Mouse (Mus musculus): ENCODE measurements around the gene Ncor2. TPM values are rescaled to one million over a fixed set of nuclear protein-coding genes. Genes with fewer than 3 reads are reported as not detected.

The Ncor2 gene
- polyA plus RNA-seq, 1 experiment from 2014 or later = 11.1 TPM

DNA sequence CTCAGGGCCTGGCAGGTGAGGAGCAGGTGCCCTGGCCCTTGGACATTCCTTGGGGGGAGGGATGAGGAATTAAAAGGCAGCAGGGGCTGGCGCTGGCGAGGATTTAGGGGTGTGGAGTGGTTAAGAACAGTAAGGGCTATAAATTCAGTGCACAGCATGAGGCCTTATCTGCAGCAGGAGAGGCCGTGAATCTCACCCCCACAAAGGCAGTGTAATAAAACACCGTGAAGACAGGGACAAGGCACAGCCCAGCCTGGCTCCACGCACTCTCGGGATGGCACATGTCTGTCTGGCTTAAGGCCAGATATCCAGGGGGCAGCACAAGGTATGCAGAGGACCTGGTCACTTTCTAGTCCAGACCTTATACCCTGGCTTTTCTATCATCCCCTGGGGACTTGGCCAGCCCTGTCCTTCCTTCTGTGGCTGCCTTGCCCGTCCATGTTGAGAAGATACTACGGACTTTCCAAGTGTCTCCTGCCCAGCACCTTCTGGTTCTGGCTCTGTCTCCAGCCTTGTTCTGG, 93.9 kb downstream of the Ncor2 start:
- H3K4me1 ChIP-seq (replicated peaks; ENCODE audit: control insufficient read depth, insufficient read depth) = peaks cover 14% of the 10 kb centered on the region
- H3K9me3 ChIP-seq (ENCODE audit: control insufficient read depth, low read length) = no peaks in the 10 kb centered on the region
- H3K27me3 ChIP-seq (ENCODE audit: control insufficient read depth, insufficient read depth, low read length) = no peaks in the 10 kb centered on the region
- TF ChIP-seq CTCF (IDR thresholded peaks at IDR 0.05; ENCODE audit: low read depth) = no peak
- TF ChIP-seq EP300 (optimal IDR thresholded peaks at IDR 0.05) = no peak
- DNase-seq (ENCODE audit: low spot score) (no peak), ATAC-seq (ENCODE audit: low FRiP score, low TSS enrichment) (no peak)
- no peak overlapping the region for H3K4me2 ChIP-seq (replicated peaks; ENCODE audit: low read depth)
- peaks cover 50% of the 10 kb centered on the region for H3K36me3 ChIP-seq (ENCODE audit: control insufficient read depth, insufficient read depth, low read length)
- WGBS = 75% methylated on average over 8 of the region's 8 CpGs
- H3K4me3 ChIP-seq (ENCODE audit: low read depth, low read length) = no peak overlapping the region
- H3K27ac ChIP-seq (replicated peaks) = no peak overlapping the region
- H3K9ac ChIP-seq (ENCODE audit: low read length) = no peak overlapping the region

DNA sequence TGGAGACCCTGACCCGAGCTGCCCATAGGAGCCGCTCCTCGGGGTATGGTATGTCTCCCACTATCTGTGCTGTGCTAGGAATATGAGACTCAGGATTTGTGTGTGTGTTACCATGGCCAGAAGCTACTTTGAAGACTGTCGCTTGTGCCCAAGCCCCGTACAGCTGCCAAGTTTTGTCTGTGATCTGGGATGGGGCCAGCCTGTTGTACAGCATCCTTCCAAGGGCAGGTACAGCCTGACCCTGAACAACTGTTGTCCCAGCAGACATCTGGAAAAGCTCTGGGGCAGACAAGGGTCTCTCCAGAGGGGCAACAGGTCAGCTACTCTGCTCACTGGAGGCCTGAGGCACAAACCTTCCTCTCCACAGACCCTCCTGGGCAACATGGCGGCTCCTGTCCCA, 95.3 kb downstream of the Ncor2 start:
- H3K4me2 ChIP-seq (replicated peaks; ENCODE audit: low read depth) = no peak overlapping the region
- H3K4me3 ChIP-seq (ENCODE audit: low read depth, low read length) = no peak overlapping the region
- no peak overlapping the region for H3K9ac ChIP-seq (ENCODE audit: low read length)
- no peaks in the 10 kb centered on the region for H3K9me3 ChIP-seq (ENCODE audit: control insufficient read depth, low read length)
- H3K27ac ChIP-seq (replicated peaks) = no peak overlapping the region
- peaks cover 41% of the 10 kb centered on the region for H3K36me3 ChIP-seq (ENCODE audit: control insufficient read depth, insufficient read depth, low read length)
- 88% methylated on average over 6 of the region's 6 CpGs for WGBS
- H3K4me1 ChIP-seq (replicated peaks; ENCODE audit: control insufficient read depth, insufficient read depth) = peaks cover 15% of the 10 kb centered on the region
- DNase-seq (ENCODE audit: low spot score) (no peak), ATAC-seq (ENCODE audit: low FRiP score, low TSS enrichment) (no peak)
- TF ChIP-seq CTCF (IDR thresholded peaks at IDR 0.05; ENCODE audit: low read depth) (no peak), EP300 (optimal IDR thresholded peaks at IDR 0.05) (no peak)
- no peaks in the 10 kb centered on the region for H3K27me3 ChIP-seq (ENCODE audit: control insufficient read depth, insufficient read depth, low read length)

DNA sequence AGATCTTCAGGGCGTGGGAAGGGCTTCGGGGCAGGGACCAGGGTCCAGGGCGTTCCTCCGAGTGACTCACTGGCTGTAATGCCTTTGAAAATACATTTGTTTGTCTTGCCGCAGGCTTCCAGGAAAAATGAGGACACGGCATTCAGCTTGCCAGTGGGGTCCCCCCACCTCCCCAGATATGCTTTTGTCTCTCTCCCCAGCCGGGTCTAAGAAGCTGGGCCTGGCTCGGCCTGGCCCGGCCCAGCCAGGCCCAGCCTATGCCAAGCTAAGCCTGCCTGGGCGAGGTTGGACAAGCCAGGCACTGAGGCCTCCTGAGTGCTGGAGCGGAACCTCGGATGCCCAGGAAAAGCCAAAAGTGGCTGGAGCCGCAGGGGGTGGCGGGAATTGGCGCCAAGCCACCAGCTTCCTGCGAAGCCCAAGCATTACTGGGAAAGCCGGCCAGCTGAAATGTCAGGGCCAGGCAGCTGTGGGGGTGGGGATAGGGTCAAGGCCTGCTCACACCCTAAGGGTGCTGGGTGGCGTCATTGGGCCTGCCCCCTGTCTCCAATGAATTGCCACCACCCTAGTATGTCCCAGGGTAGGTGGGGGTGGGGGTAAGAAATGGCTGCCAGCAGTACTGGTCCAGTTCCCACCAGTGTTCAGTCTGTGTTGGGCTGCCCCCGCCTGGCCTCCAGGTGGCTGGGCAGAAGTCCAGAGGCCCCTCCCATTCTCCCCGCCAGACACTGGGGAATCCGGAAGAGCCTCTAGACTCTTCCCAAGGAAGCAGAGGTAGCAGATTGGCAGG, 97.5 kb downstream of the Ncor2 start:
- H3K9me3 ChIP-seq (ENCODE audit: control insufficient read depth, low read length) = no peaks in the 10 kb centered on the region
- peak overlapping the region; percentile 35; the same call in 1 of the 2 replicates for H3K9ac ChIP-seq (ENCODE audit: low read length)
- H3K4me2 ChIP-seq (replicated peaks; ENCODE audit: low read depth) = peak overlapping the region; percentile 20
- ATAC-seq (ENCODE audit: low FRiP score, low TSS enrichment) (peak; percentile 92), DNase-seq (ENCODE audit: low spot score) (peak; percentile 92)
- H3K36me3 ChIP-seq (ENCODE audit: control insufficient read depth, insufficient read depth, low read length) = peaks cover 32% of the 10 kb centered on the region
- WGBS = 10% methylated on average over 21 of the region's 21 CpGs
- no peaks in the 10 kb centered on the region for H3K27me3 ChIP-seq (ENCODE audit: control insufficient read depth, insufficient read depth, low read length)
- peak overlapping the region; percentile 97 for H3K27ac ChIP-seq (replicated peaks)
- H3K4me1 ChIP-seq (replicated peaks; ENCODE audit: control insufficient read depth, insufficient read depth) = peaks cover 15% of the 10 kb centered on the region
- peak; percentile 48 for TF ChIP-seq CTCF (IDR thresholded peaks at IDR 0.05; ENCODE audit: low read depth)
- TF ChIP-seq EP300 (optimal IDR thresholded peaks at IDR 0.05) = peak; percentile 79
- no peak overlapping the region for H3K4me3 ChIP-seq (ENCODE audit: low read depth, low read length)

DNA sequence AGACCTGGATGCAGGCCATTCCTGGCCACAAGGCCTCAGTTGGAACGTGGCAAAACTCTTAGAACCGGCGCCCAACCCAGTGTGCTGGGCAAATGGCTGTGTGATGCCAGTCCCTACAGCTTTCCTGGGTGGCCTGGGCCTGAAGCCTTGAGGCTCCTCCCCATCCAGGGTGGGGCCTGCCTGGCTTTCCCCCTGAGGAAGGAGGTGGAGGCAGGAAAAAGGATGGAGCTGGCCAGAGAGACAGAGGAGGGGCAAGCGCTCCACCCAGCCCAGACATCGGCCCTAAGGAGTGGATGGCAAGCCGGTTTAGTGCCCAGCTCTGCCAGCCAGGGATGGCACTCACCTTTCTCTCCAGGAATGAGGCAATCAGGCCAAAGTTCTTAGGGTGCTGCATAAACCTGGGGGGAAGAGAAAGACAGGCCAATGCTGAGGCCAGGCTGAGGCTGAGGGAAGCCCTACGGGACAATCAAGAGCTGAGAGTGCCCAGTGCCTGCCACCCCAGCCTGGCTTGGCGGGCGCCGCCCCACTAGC, 98.2 kb downstream of the Ncor2 start:
- DNase-seq (ENCODE audit: low spot score) (peak; percentile 78), ATAC-seq (ENCODE audit: low FRiP score, low TSS enrichment) (peak; percentile 62)
- peak overlapping the region; percentile 97 for H3K27ac ChIP-seq (replicated peaks)
- peak overlapping the region; percentile 35; the same call in 1 of the 2 replicates for H3K9ac ChIP-seq (ENCODE audit: low read length)
- TF ChIP-seq CTCF (IDR thresholded peaks at IDR 0.05; ENCODE audit: low read depth) (no peak), EP300 (optimal IDR thresholded peaks at IDR 0.05) (no peak)
- no peak overlapping the region for H3K4me3 ChIP-seq (ENCODE audit: low read depth, low read length)
- H3K4me2 ChIP-seq (replicated peaks; ENCODE audit: low read depth) = peak overlapping the region; percentile 23; the same call in 1 of the 2 replicates
- WGBS = 44% methylated on average over 10 of the region's 10 CpGs
- H3K4me1 ChIP-seq (replicated peaks; ENCODE audit: control insufficient read depth, insufficient read depth) = peaks cover 15% of the 10 kb centered on the region
- no peaks in the 10 kb centered on the region for H3K9me3 ChIP-seq (ENCODE audit: control insufficient read depth, low read length)
- H3K27me3 ChIP-seq (ENCODE audit: control insufficient read depth, insufficient read depth, low read length) = no peaks in the 10 kb centered on the region
- peaks cover 30% of the 10 kb centered on the region for H3K36me3 ChIP-seq (ENCODE audit: control insufficient read depth, insufficient read depth, low read length)

DNA sequence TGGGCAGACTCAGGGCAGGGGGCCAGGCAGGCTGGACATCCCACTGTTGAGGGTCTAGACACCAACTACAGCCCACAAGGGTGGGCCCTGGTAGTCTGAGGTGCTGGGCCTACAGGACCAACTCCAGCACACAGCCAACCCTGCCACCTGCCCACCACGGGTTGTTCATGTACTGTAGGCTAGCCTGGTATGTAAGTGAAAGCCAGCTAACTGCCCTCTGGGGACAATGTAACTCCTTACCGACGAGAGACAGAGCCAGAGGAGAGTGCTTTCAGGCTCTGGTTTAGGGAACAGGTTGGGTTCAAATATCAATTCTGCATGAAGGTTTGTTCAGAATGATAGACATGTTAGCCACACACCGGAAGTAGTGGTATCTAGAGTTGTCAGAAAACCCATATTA, 98.7 kb downstream of the Ncor2 start:
- Histone ChIP-seq H3K9me3 (ENCODE audit: control insufficient read depth, low read length) (no peaks in the 10 kb centered on the region), H3K27ac (replicated peaks) (peak overlapping the region; percentile 97), H3K4me1 (replicated peaks; ENCODE audit: control insufficient read depth, insufficient read depth) (peaks cover 15% of the 10 kb centered on the region), H3K9ac (ENCODE audit: low read length) (peak overlapping the region; percentile 35), H3K4me3 (ENCODE audit: low read depth, low read length) (no peak overlapping the region), H3K36me3 (ENCODE audit: control insufficient read depth, insufficient read depth, low read length) (peaks cover 28% of the 10 kb centered on the region), H3K4me2 (replicated peaks; ENCODE audit: low read depth) (0 out of 2 replicates have a peak overlapping the region, but pooled peaks have one; percentile 23), H3K27me3 (ENCODE audit: control insufficient read depth, insufficient read depth, low read length) (no peaks in the 10 kb centered on the region)
- TF ChIP-seq CTCF (IDR thresholded peaks at IDR 0.05; ENCODE audit: low read depth) (no peak), EP300 (optimal IDR thresholded peaks at IDR 0.05) (no peak)
- ATAC-seq (ENCODE audit: low FRiP score, low TSS enrichment) (no peak), DNase-seq (ENCODE audit: low spot score) (no peak)
- WGBS = 82% methylated on average over 4 of the region's 4 CpGs

DNA sequence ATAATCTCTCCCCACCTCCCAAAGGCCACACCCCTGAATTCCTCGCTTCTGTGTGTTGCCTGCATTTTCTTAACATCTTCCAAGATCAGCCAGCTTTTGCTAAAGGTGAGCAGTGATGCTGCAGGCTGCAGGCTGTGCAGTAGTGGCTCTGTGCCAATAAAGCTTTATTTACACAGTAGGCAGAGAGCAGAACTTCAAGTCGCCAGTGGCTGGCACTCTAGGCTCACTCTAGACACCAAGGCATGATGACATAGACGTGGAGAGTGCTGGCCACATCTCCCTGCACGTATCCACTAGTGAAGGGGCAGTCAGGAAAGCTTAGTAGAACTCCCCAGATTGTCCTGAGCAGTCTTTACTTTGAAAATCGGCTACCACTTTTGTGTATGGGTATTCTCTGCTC, 100.8 kb downstream of the Ncor2 start:
- DNase-seq (ENCODE audit: low spot score) (peak; percentile 41), ATAC-seq (ENCODE audit: low FRiP score, low TSS enrichment) (no peak)
- H3K9ac ChIP-seq (ENCODE audit: low read length) = no peak overlapping the region
- no peak overlapping the region for H3K4me2 ChIP-seq (replicated peaks; ENCODE audit: low read depth)
- peaks cover 15% of the 10 kb centered on the region for H3K4me1 ChIP-seq (replicated peaks; ENCODE audit: control insufficient read depth, insufficient read depth)
- H3K36me3 ChIP-seq (ENCODE audit: control insufficient read depth, insufficient read depth, low read length) = peaks cover 12% of the 10 kb centered on the region
- TF ChIP-seq EP300 (optimal IDR thresholded peaks at IDR 0.05) = no peak
- peak; percentile 56 for TF ChIP-seq CTCF (IDR thresholded peaks at IDR 0.05; ENCODE audit: low read depth)
- H3K9me3 ChIP-seq (ENCODE audit: control insufficient read depth, low read length) = no peaks in the 10 kb centered on the region
- H3K4me3 ChIP-seq (ENCODE audit: low read depth, low read length) = no peak overlapping the region
- H3K27me3 ChIP-seq (ENCODE audit: control insufficient read depth, insufficient read depth, low read length) = no peaks in the 10 kb centered on the region
- H3K27ac ChIP-seq (replicated peaks) = no peak overlapping the region
- WGBS = 67% methylated on average over 5 of the region's 5 CpGs
